Mouse (Mus musculus) right cerebral cortex, adult 18-20 months (tissue): ENCODE data around the gene Emb.
"Not testable (repeated sequence)": the region's sequence is repeated elsewhere in the genome, so short reads cannot be mapped to it uniquely, and the experiment has no call there.

ENCODE experiments used
- DNase-seq: peaks from one replicate; pipeline ENCODE4 v3.0.0; 2022; ENCODE audit warnings: mixed read lengths

The Emb gene

DNA sequence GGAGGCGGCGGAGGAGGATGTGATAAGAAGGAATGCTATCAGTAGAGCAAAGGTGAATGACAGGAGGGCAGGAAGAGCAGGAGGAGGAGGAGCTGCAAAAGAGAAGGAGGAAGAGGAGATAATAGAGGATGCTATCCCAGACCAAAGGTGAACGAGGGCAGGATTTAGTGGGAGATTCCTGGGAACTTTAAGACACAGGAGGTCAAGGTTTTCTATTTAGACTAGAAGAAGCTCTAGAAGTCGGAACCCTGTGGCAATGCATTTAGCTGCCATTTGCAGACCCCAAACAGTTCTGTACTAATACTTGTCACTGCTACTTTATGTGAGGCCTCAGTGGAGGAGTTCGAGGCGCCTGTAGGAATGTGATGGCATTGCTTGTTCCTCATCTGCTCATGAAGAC lies at the start of gene Emb:
Gene Emb, plus strand, starts transcription at position 301 of the 400 bp plus-strand sequence.
- DNase-seq: no peak

DNA sequence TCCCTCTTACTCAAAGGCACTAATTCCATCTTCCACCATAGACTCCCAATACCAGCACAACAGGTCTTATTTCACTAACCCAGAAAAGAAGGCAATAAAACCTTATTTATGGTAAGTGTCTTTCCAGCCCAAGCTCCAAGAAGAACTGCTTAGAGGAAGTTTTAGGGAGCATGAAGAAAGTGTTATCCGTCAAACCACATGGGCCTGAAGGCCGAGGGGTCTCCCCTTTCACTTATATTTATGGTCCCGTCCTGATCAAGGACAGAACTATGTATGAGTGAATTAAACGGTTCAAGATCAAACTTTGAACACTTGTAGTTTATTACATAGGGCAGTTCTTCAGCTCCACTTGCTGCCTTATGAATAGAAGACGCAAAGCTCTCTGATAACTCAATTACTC lies 44.4 kb upstream of the Emb start:
- DNase-seq: no peak

DNA sequence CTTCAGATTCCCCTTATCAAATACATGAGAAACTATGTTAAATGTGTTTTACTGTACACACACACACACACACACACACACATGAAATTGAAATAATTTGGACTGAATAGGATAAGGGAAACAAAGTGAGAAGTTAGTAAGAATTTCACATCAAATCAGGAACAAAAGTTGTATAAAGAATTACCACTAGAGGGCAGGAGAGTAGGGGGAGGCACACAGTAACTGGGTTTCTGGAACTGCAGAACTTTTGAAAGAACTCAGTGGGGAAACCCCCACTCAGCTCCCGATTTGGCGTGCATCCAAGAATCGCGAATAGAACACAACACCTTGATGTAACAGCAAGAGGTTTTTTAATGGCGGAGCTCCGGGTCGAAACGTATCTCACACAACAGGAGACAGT lies 43.3 kb upstream of the Emb start:
- no peak for DNase-seq

DNA sequence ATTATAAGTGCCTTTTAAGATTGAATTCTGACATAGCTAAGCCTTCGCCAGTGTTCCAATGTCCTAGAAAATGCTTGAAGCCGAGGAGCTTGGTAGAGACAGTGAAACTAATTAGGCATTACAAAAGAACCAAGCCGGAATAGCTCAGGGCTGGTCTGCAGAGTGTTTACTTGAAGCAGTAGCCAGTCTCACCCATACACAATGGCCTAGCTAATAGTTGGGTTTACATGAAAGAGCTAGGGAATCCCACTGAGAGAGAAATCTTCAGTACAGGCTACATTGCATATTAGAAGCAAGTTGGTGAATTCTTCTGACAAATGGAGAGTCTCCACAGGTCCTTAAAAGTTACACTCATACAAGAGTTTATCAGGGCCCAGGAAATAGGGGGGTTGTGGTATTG lies 27.4 kb upstream of the Emb start:
- not testable (repeated sequence) for DNase-seq

DNA sequence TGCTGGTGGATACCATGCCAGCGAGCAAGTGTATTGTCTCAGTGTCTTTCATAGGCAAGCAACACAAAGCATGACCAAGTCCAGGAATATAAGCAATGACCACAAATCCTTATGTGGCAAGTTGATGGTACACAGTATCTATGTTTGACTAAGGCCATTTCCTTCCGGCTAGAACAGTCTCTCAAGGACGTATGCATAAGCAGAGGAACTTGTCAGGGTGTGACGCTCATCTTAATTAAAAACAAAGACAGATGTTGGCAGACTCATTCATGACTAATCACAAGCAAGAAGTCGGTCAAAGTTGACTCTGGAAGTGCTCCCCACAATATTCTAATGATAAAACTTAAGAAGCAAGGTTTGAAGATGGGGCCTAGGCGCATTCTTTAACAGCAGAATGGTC lies 25.0 kb upstream of the Emb start:
- no peak for DNase-seq

DNA sequence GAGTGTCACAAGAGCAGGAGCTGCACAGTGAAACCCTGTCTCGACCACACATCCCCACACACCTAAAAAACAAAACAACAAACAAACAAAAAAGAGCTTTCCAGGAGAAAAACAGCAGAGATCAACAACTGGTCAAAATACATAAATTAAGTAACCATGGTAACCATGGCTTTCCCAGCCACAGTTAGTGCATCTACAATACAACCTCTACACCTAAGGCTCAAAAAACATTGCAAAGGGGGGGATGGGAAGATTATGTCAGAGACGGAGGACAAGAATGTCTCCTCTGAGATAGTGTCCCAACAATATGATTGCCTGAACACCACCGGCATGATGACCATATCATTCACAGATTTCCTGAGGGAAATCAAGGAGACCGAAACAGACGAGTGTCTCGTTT lies 23.0 kb upstream of the Emb start:
- DNase-seq: no peak

DNA sequence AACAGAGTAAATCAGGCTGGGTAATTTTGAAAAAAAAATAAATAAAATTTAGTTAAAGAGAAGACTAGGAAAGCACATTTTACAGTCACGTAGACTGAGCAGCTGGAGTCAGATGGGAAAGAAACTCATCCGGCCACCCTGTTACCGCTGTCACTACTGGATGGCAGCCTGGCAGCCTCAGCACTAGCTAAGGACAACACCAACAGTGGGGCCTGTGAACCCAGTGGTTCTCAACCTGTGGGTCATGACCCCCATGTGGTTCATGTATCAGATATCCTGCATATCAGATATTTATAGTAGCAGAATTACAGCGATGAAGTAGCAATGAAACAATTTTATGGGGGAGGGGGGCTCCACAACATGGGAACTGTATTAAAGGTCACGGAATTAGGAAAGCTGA lies 16.2 kb upstream of the Emb start:
- no peak for DNase-seq

DNA sequence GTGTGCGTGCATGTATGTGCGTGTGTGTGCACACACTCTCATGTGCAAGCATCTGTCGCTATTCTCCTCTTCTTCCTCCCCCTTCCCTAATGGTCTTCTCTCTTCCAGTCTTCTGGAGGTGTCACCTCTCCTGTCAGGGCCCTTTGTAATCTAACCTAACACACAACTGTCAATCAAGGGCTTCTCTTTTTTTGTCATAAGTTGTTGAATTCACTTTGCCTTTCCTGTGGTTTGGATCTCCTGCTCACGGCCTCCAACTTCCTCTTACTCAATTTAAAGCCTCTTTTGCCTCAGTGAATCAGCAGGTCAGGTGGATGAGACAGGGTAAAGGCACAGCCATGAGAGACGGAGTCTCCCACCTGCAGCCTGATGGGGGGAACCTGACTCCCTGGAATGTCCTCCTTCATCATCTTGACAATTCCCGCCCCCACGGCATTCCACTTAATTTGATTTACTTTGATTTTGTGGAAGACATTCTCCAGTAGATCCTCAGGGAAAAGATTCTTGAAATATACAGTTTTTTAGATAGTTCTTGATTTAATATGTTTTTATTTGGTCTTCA lies 14.8 kb upstream of the Emb start:
- DNase-seq: no peak

DNA sequence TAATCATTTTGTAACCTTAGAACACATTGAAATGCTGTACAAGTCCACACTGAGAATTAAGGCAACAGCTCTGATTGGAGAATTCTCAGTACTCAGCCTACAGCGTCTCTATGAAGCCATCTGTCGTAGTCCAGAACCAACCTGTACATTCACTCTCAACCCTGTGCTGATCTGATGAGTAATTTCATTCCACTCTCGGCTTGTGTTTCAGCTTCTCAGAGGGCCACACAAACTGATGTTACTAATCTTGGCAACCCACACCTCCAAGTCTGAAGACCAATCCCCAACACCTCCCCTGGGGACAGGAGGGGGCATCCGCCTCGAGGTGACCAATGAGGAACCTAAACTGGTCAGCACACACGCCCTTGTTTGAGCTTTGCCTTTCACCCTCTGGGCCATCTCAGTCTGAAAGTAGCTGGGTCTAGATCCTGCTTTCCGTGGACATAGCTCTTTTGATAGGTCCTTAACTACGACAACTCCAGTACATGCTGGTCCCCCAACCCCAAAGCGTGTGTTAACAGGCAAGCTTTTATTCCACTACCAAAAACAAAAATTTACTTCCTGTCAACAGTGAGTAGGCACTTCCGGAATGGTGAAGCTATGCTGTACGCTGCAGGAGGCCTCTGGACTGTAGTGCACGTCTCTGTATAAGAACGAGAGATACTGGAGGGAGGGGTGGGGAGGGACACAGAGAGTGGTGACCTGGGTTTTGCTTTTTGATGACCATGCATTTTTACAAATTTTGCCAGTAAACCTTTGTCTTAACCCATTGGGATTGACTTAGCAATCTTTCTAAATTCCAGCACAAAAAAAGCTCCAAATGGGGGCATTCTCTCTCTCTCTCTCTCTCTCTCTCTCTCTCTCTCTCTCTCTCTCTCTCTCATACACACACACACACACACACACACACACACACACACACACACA lies 12.5 kb upstream of the Emb start:
- no peak for DNase-seq

DNA sequence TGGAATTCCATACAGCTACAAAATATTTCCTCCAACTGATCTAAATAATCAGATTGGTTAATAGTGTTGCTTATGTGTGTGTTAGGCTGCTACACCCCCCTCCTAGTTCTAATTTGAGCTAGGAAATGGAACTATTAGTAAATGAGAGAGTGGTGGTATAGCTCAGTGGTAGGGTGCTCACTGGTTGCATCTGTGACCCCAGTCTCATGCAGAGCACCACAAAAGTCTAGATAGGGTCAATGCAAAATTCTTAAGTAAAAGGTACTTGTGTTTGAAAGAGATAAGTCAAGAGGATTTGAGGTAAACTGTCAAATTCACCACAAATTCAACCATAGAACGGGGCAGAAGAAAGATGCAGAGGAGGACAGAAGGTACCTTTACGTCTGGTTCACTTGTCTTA lies 10.7 kb upstream of the Emb start:
- DNase-seq: no peak

DNA sequence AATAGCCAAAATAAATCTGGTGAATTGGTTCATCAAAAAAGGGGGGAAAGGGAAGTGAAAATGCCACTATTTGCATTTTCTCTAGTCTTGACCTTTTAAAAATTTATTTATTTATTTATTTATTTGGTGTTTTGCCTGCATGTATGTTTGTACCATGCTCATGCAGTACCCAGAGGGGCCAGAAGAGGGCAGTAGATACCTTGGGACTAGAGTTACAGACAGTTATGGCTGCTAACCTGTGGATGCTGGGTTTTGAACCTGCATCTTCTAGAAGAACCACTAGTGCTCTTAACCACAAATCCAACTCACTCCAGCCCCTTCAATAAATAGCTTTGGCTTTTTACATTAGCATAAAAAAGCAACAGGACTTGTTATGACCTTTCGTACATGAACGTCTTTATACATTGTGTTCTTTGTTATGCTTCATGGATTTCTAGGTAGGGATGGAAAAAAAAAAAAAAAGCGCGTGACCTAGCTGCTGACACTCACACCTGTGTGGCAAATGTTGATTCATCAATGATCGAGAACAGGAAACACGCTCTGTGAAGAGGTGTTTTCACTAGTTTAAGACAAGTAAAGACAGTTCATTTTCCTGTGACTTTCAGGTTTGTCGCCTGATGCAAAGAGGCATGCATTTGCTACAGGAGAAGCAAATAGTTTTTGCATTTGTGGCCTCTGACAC lies 9.8 kb upstream of the Emb start:
- DNase-seq: peak; percentile 37

DNA sequence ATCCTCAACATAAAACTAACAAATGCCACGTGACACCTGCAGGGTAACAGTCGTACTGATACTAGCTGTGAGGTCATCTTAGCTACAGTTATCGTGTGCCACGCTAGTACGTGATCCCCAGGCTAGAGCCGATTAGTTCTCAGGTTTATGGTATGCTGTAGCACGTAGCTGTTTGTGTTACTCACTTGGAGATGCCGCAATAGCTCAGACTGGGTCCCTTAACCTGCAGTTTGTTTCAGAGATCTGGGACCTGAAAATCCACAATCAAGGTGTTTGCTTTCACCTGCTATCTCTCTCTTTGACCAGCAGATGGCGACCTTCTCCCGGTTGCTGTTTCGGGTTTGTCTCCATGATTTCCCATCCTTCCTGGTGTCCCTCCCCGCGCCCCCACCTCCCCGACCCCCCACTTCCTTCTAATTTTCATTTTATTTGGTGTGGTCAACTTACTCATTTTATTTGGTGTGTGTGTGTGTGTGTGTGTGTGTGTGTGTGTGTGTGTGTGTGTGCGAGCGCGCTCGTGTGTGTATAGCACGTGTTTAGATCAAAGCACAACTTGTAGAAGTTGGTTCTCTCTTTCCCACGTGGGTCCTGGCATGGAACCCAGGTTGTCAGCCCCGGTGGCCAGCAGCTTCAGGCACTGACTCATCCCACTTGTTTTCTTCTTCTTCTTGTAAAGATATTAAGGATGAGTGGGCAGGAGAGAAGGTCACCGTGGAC lies 5.4 kb upstream of the Emb start:
- DNase-seq: peak; percentile 18

DNA sequence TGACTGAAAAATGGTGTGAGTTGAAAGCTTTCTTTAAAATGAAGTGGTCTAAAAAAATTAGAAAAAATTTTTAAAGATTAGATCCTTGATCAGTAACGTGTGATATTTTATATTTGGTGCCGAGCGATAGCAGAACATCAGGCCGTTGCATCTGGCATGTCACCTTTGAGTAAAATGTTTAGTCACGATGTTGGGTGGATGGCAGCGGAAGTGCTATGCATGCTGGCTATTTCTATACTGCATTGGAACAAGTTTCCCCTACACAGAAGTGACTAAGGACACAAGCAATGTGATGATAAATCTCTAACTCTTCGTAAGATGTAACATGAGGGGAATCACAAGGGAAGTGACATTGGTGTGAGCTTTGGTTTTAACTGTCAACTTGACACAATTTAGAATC lies 3.7 kb upstream of the Emb start:
- DNase-seq: peak; percentile 28

DNA sequence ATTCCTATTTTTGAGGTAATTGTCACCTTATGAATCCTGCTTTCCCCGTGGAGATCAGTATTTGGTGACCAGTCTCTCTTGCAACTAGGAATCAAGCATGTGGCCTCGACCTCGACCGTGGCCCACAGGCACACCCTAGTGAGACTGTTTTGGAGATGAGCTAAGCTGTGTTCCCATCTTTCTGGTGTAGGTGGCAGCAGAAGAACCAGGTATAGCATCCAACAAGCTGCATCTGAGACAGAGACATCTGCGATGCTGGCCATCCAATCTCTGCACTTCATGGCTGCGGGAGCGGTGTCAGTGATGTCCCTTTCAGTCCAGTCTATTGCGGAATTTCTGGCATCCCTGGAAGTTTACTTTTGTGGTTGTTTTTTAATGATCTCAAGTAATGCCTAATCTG lies 2.3 kb upstream of the Emb start:
- DNase-seq: no peak

DNA sequence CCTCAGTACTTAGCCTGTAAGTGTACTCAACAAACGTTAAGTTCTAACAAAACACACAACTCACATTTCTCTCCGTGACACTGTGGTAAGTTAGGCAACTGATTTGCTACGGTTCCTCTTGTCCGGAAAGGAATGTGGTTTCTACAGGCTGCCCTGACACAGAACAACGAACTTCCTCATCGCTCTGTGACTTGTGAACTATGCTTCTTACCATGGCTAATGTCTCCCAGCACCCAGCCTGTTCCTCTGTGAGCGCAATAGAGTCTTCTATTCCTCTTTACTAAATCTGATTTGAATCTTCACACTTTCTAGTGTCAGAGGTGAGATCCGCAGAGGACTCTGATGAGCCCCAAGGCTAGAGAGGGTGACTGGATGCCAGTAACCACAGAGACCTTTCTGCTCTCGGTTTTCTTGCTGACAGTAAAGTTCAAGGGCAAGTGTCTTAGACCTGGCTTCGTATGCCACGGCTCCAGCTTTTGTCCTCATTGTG lies 3.1 kb downstream of the Emb start:
- DNase-seq: no peak

DNA sequence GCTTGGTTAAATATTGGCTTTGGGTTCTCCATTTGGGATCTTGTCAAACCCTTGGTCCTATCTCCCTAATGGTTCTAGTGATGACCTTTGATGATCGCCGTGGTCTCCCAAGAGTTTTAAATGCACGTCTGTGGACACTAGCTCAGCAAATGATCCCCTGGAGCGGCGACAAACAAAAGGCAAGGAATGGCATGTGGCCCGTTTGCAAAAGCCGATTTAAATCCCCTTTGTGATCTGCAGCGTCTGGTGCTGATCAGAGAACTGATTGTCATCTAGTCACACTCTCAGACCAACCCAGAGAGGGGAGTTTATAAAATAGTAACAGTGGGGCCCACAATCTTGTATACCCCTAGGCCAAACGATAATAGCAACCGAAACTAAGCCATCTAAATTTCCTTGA lies 7.1 kb downstream of the Emb start:
- no peak for DNase-seq

DNA sequence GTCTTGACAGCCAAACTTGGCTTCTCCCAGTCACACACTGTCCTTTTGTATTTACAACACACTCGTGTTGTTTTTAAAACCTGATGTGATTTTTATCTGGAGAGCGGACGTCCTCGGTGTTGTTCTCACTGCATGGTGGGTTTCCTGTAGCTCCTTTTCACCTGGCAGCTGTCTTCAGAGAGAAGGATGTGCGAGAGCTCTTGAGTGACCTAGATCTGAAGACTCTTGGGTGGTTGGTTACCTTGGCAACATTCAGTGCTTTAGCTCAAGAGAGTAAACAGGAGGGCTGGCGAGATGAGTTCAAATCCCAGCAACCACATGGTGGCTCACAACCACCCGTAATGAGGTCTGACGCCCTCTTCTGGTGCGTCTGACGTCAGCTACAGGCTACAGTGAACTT lies 7.8 kb downstream of the Emb start:
- no peak for DNase-seq

DNA sequence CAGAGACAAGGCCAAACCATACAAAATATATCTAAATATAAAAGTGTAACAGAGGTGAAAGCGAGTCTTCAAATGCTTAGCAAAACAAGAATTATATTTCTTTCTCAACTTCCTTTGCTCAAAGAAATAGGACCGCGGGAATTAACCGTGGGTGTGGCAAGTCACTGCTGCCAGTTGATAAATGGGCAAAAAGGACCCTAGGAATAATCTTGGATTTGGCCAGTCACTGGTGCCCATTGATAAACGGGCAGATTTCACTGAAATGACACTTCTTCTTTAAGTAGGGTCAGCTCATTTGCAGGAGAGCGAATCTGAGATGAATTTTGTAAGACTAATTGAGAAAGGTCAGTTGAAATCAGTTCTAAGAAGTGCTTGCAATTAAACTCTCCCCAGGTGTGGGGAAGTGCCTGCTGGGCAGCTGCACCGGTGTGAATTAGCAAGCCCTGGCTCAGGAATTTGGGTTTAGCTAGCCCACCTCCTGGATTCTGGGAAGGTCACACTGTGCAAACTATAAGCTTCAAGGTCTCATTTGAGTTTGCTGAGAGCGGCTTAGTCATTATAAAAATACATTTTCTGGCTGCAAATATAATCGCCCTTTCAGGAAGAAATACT lies 8.5 kb downstream of the Emb start:
- no peak for DNase-seq

DNA sequence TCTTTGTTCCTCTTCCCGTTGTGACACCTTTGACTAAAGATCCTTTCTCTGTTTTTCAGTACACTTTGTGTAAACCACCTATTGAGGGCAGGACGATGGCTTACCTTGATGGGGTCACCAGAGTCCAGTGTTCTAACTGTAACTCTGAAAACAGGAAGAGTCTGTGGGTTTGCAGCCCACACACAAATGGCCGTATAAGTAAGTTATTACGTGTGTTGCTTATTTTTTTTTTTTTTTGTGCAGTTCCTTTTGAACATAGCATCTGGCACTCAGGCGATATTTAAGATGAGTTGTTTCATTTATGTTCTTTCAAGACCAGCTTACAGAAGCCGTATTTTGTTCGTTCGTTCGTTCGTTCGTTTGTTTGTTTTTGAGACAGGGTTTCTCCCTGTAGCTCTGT lies 9.3 kb downstream of the Emb start:
- DNase-seq: no peak

DNA sequence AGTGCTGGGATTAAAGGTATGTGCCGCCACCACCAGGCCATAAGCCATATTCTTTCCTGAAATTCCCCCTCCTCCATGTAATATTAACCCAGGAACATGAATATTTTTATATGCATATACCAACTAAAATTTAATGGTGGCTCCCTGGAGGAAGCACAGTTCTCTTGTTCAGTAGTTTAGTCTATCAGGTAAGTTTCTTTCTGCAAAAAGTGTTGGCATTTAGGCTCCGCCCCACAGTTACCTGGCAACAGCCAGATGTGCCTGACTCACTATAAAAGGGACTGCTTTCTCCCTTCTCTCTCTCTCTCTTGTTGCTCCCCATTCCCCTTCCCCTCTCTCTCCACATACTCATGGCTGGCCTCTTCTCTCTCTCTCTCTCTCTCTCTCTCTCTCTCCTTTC lies 9.8 kb downstream of the Emb start:
- DNase-seq: no peak

DNA sequence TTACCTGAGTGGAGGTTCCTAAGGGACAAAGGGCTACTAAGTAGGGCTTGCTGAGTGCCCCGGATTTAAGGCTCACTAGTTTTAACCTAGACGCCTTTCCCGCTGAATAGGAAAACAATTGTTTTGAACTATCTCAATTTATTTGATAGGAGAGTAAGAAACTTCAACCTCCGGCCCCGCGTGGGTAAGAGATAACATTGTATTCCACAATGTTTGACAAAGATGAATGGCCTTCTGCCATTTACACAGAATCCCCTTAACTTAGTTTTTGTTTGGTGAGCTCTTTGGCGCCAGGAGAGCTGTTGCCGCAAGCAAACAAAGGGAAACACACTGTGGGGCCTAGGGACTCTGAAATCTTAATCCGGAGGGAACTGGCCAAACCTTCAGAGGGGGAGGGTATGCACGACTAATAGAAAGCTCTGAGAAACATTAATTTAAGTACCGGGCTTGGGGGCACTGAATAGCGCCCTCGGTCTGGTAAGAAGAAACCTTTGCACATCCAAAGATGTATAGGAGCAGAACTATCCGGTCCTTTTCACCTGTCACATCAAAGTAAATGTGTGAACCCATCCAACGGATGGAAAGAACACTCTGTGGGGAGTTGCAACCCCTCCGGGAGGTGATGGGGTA lies 11.7 kb downstream of the Emb start:
- no peak for DNase-seq
